Mouse (Mus musculus) myocyte (in vitro differentiated cells): ENCODE data around the gene Uqcrh. TPM values are rescaled to one million over a fixed set of nuclear protein-coding genes. Genes with fewer than 3 reads are reported as not detected.

Source experiments
- H3K27me3 ChIP-seq: one replicate; pipeline ENCODE4 v1.6.1; 2011; ENCODE audit not compliant: control insufficient read depth, insufficient read depth, insufficient read length
- H3K36me3 ChIP-seq: one replicate; pipeline ENCODE4 v1.6.1; 2011; ENCODE audit not compliant: control insufficient read depth, insufficient read depth
- H3K4me2 ChIP-seq: one replicate; pipeline ENCODE4 v1.6.1; 2011; ENCODE audit warnings: low read depth, control low read depth
- H3K4me3 ChIP-seq: one replicate; pipeline ENCODE4 v1.5.1; 2011; ENCODE audit warnings: mild to moderate bottlenecking, control low read depth, moderate library complexity
- H3K79me2 ChIP-seq: one replicate; pipeline ENCODE4 v1.6.1; 2011; ENCODE audit not compliant: control insufficient read depth, insufficient read depth
- H3ac ChIP-seq: one replicate; pipeline ENCODE4 v1.6.1; 2011; ENCODE audit not compliant: control insufficient read depth, insufficient read length
- CEBPB ChIP-seq: IDR thresholded peaks from 2 replicates; pipeline ENCODE4 v1.6.1; 2011; ENCODE audit warnings: mild to moderate bottlenecking, moderate library complexity; ENCODE audit not compliant: poor library complexity, insufficient read depth, severe bottlenecking
- E2F4 ChIP-seq: IDR thresholded peaks from one replicate; pipeline ENCODE4 v1.6.1; 2011; ENCODE audit warnings: mild to moderate bottlenecking, control low read depth, moderate library complexity; ENCODE audit not compliant: insufficient read depth
- MAX ChIP-seq: IDR thresholded peaks from one replicate; pipeline ENCODE4 v1.6.1; 2011; ENCODE audit warnings: low read depth, mild to moderate bottlenecking, control low read depth
- MYOD1 ChIP-seq, 3 experiments: IDR thresholded peaks; one replicate each; pipeline ENCODE4 v1.6.1; 2011; ENCODE audit warnings: control low read depth in 2 of 3, low read depth in 2 of 3, mild to moderate bottlenecking in 2 of 3, moderate library complexity in 1 of 3; ENCODE audit not compliant: insufficient read length in 2 of 3, control insufficient read depth in 1 of 3
- MYOG ChIP-seq, 3 experiments: IDR thresholded peaks; one replicate each; pipeline ENCODE4 v1.6.1; 2011; ENCODE audit warnings: control low read depth in 2 of 3, low read depth in 2 of 3, mild to moderate bottlenecking in 2 of 3; ENCODE audit not compliant: insufficient read length in 2 of 3, control insufficient read depth in 1 of 3, insufficient read depth in 1 of 3
- POLR2A ChIP-seq: IDR thresholded peaks from one replicate; pipeline ENCODE4 v1.6.1; 2011; ENCODE audit warnings: low read depth, mild to moderate bottlenecking, control low read depth, moderate library complexity; ENCODE audit not compliant: insufficient read length
- POLR2AphosphoS2 ChIP-seq: IDR thresholded peaks from one replicate; pipeline ENCODE4 v1.6.1; 2011; ENCODE audit warnings: low read depth, control low read depth; ENCODE audit not compliant: insufficient read length
- REST ChIP-seq: IDR thresholded peaks from one replicate; pipeline ENCODE4 v1.6.1; 2011; ENCODE audit warnings: mild to moderate bottlenecking, control low read depth, moderate library complexity; ENCODE audit not compliant: insufficient read depth, insufficient read length
- SRF ChIP-seq: IDR thresholded peaks from one replicate; pipeline ENCODE4 v1.6.1; 2011; ENCODE audit warnings: low read depth; ENCODE audit not compliant: control insufficient read depth, insufficient read length
- TCF12 ChIP-seq: IDR thresholded peaks from one replicate; pipeline ENCODE4 v1.6.1; 2011; ENCODE audit warnings: mild to moderate bottlenecking, control low read depth; ENCODE audit not compliant: poor library complexity, insufficient read depth, severe bottlenecking
- TCF3 ChIP-seq: IDR thresholded peaks from one replicate; pipeline ENCODE4 v1.6.1; 2011; ENCODE audit warnings: low read depth, control low read depth; ENCODE audit not compliant: insufficient read length
- USF1 ChIP-seq: IDR thresholded peaks from one replicate; pipeline ENCODE4 v1.6.1; 2011; ENCODE audit warnings: low read depth, mild to moderate bottlenecking, control low read depth, moderate library complexity
- polyA plus RNA-seq: library from polyadenylated mRNA; unstranded; fragments of >200 nt; fragmentation: generic; extraction: Trizol; gene quantifications from one replicate; pipeline ENCODE4 v1.2.1, GENCODE M21; 2012; ENCODE audit warnings: missing spikeins

The Uqcrh gene
- 835 TPM for polyA plus RNA-seq

DNA sequence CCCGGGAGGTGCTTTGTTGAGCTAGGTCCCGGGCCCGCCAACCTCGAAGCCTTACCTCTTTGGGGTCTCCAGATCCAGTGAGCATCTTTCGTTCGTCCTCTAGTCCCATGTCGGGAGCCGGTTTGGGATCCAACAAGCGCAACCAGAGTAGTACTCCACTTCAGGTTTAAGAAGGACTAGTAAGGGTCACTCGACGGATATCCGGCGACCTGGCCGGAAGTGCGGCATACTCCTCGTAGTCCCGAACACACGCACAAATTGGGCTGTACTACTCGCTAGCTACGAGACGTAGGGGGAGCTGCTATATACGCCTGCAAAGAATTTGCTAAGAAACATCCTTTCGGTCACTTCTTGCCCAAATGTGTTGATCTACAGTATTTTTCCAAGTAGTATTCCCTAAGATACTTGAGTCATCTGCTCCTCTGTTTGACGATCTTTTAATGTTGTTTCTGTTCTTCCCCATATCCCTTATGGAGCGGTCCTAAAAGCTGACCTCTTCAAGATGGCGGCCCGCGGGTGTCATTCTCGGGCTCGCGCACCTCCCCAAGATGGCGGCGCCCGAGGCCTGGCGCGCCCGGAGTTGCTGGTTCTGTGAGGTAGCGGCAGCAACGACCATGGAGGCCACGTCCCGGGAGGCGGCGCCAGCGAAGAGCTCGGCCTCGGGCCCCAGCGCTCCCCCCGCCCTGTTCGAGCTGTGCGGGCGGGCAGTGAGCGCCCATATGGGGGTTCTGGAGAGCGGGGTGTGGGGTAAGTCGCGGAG is at the start of gene Uqcrh, which contains the start of gene Lrrc41:
TSS of gene Uqcrh (minus strand) at position 211 of the 760 bp plus-strand sequence.
TSS of gene Lrrc41 (plus strand) at position 409 of the 760 bp plus-strand sequence.
- peak; percentile 86 for TF ChIP-seq POLR2A
- TF ChIP-seq MAX: no peak
- TF ChIP-seq POLR2AphosphoS2: peak; percentile 82

DNA sequence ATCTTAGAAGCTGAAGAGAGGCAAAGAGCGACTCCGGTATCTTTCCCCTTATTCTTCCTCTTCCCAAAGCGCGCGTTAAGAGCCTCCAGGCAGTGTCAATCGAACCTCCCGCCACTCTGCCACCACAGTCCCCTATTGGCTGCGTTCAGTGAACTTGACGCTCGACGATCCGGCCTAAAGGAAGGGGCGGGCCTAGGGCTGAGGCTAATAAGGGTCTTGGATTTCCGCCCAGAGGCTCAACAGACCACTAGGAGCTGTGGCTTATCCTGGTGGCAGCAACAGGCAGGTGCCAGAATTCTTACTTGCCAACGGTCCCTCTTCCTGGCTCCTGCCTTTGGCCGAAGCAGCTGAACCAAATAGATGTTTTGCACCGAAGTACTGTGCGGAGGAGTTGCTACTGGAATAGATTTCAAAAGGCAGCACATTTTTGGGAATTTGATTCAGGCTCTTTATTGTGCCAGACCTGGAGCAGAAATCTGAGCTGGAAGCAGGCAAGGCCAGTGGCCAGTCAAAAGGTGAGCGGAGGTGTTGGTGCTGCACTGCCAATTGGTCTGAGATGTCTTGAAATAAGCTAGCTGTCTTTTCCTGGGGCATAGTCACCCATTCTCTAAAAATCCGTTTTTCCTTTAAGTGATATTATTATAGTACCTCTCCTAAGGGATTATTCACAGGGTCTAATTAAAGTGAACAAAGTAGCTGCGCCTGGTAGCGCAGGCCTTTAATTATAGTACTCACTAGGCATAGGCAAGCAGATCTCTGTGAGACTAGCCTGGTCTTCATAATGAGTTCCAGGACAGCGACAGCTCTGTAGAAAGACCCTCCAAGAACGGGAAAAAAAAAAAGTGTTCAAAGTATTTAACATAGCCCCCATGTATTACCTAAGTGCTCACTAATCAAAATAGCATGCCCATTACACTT is 49.0 kb upstream of the Uqcrh start, which contains the start of the genes Rad54l and Pomgnt1:
TSS of gene Rad54l (minus strand) at position 89 of the 918 bp plus-strand sequence.
TSS of gene Pomgnt1 (plus strand) at position 239 of the 918 bp plus-strand sequence.
- peak; percentile 94 for TF ChIP-seq E2F4
- peak; percentile 67 for TF ChIP-seq POLR2A
- no peak for TF ChIP-seq MYOG (IDR thresholded peaks at IDR 0.05; ENCODE audit: control insufficient read depth in 1 of 3, insufficient read depth in 1 of 3, insufficient read length in 2 of 3, low read depth in 2 of 3)
- TF ChIP-seq TCF3: no peak
- peak; percentile 93 for TF ChIP-seq SRF
- TF ChIP-seq MYOD1 (IDR thresholded peaks at IDR 0.05; ENCODE audit: control insufficient read depth in 1 of 3, insufficient read length in 2 of 3, low read depth in 2 of 3): peak in 1 of 3 experiments; percentile 22
- H3K4me3 ChIP-seq: peak within 1 kb of the TSS; percentile 44
- H3K27me3 ChIP-seq: no peaks in the 10 kb centered on the region
- H3K4me2 ChIP-seq: peak within 1 kb of the TSS; percentile 100
- no peak within 1 kb of the TSS for H3ac ChIP-seq
- H3K79me2 ChIP-seq: peaks cover 3% of the 10 kb centered on the region
- no peaks in the 10 kb centered on the region for H3K36me3 ChIP-seq

More for the DNA sequence above, at the start of gene Uqcrh, which contains the start of gene Lrrc41:
- Histone ChIP-seq H3K4me3 (peak within 1 kb of the TSS; percentile 71), H3K36me3 (peaks cover 6% of the 10 kb centered on the region), H3ac (peak within 1 kb of the TSS; percentile 80), H3K27me3 (no peaks in the 10 kb centered on the region), H3K4me2 (peak within 1 kb of the TSS; percentile 94), H3K79me2 (peaks cover 87% of the 10 kb centered on the region)

DNA sequence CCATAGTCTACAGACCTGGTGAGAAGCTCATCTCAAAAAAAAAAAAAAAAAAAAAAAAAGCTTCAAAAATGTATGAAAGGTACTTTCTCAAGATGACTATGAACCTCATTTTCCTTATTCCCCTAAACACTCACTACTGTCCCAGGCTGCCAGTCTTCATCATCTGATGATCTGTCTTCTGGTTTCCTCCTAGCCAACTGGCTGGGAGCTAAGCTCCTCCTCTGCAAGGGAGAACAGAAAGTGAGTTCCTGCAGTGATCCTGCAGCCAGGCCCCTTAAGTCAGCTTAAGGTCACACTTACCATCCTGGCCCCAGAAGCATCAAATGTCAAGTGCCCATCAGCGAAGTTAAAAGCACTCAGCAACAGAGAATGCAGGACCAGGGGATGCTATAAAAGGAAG is 47.9 kb upstream of the Uqcrh start:
- Histone ChIP-seq H3K36me3 (no peaks in the 10 kb centered on the region), H3K4me3 (peak overlapping the region; percentile 44), H3K4me2 (peak overlapping the region; percentile 100), H3K79me2 (peaks cover 3% of the 10 kb centered on the region), H3K27me3 (no peaks in the 10 kb centered on the region), H3ac (no peak overlapping the region)
- TF ChIP-seq REST (no peak), POLR2A (no peak), USF1 (no peak), TCF12 (no peak), CEBPB (no peak), MAX (no peak), TCF3 (no peak), MYOG (IDR thresholded peaks at IDR 0.05; ENCODE audit: control insufficient read depth in 1 of 3, insufficient read depth in 1 of 3, insufficient read length in 2 of 3, low read depth in 2 of 3) (no peak), POLR2AphosphoS2 (no peak), E2F4 (no peak), SRF (no peak), MYOD1 (IDR thresholded peaks at IDR 0.05; ENCODE audit: control insufficient read depth in 1 of 3, insufficient read length in 2 of 3, low read depth in 2 of 3) (no peak)

DNA sequence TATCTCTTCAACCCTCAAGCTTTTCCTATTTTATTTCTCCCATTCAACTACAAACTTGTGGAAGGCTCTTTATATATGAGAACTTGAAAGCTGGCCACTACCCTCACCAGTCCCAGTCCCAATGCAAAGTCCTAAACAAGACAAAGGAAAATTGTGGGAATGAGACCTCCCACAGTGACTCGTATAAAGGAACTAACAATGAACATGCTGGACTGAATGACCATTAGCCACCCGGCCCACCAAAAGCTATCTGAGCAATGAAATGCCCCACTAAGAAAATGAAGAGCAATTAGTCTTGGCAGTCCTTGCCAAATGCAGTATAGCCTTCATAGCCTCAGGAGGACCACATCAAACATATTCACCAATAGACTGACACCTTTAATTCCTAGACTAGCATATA is 36.6 kb upstream of the Uqcrh start:
- Histone ChIP-seq H3ac (no peak overlapping the region), H3K36me3 (no peaks in the 10 kb centered on the region), H3K4me2 (no peak overlapping the region), H3K27me3 (no peaks in the 10 kb centered on the region), H3K79me2 (no peaks in the 10 kb centered on the region), H3K4me3 (no peak overlapping the region)
- TF ChIP-seq CEBPB: no peak
- no peak for TF ChIP-seq USF1
- TF ChIP-seq TCF3: no peak
- TF ChIP-seq MYOD1 (IDR thresholded peaks at IDR 0.05; ENCODE audit: control insufficient read depth in 1 of 3, insufficient read length in 2 of 3, low read depth in 2 of 3): no peak
- no peak for TF ChIP-seq SRF
- no peak for TF ChIP-seq E2F4
- no peak for TF ChIP-seq POLR2A
- no peak for TF ChIP-seq MAX
- TF ChIP-seq TCF12: no peak
- TF ChIP-seq MYOG (IDR thresholded peaks at IDR 0.05; ENCODE audit: control insufficient read depth in 1 of 3, insufficient read depth in 1 of 3, insufficient read length in 2 of 3, low read depth in 2 of 3): no peak
- TF ChIP-seq REST: no peak
- no peak for TF ChIP-seq POLR2AphosphoS2
